Mouse (Mus musculus) limb, embryonic 12.5 days (tissue): Measurements from ENCODE around the gene Adcy2. TPM values are rescaled to one million over a fixed set of nuclear protein-coding genes. Genes with fewer than 3 reads are reported as not detected.

ENCODE experiments used
- ATAC-seq: fragments of 200-750 bp; cut with Nextera tagmentation; 2 replicates; pipeline ENCODE4 v1.8.0; 2017; ENCODE audit warnings: low read depth, moderate TSS enrichment; ENCODE audit not compliant: insufficient number of reproducible peaks, insufficient read depth, low FRiP score, low TSS enrichment
- H3K27ac ChIP-seq: fragments of 300-500 bp; sonication (generic); 2 replicates; pipeline ENCODE4 v1.5.1; 2016; ENCODE audit warnings: mild to moderate bottlenecking, moderate library complexity
- H3K27me3 ChIP-seq: fragments of 300-500 bp; sonication (generic); 2 replicates; pipeline ENCODE4 v1.6.1; 2016; ENCODE audit warnings: mild to moderate bottlenecking, moderate library complexity
- H3K36me3 ChIP-seq: fragments of 300-500 bp; sonication (generic); 2 replicates; pipeline ENCODE4 v1.6.1; 2016; ENCODE audit warnings: mild to moderate bottlenecking, moderate library complexity
- H3K4me1 ChIP-seq: fragments of 300-500 bp; sonication (generic); replicated peaks from 2 replicates; pipeline ENCODE4 v1.6.1; 2016
- H3K4me2 ChIP-seq: fragments of 300-500 bp; sonication (generic); 2 replicates; pipeline ENCODE4 v1.6.1; 2016; ENCODE audit warnings: mild to moderate bottlenecking, moderate library complexity
- H3K4me3 ChIP-seq: fragments of 300-500 bp; sonication (generic); replicated peaks from 2 replicates; pipeline ENCODE4 v1.5.1; 2016; ENCODE audit warnings: mild to moderate bottlenecking
- H3K9ac ChIP-seq: fragments of 300-500 bp; sonication (generic); replicated peaks from 2 replicates; pipeline ENCODE4 v1.6.1; 2016; ENCODE audit warnings: mild to moderate bottlenecking, moderate library complexity
- H3K9me3 ChIP-seq: fragments of 300-500 bp; sonication (generic); 2 replicates; pipeline ENCODE4 v1.6.1; 2016; ENCODE audit warnings: mild to moderate bottlenecking, moderate library complexity
- WGBS: fragments of 180-500 bp; shearing (Covaris S2); methylation state at CpG from one replicate; pipeline ENCODE4 v1.1.7; 2016; 5-methylcytosine and 5-hydroxymethylcytosine counted together
- polyA plus RNA-seq: library from polyadenylated mRNA; unstranded; fragments of >200 nt; fragmentation: Nextera tagmentation; extraction: Ambion mirVana; gene quantifications from 2 replicates; pipeline ENCODE4 v1.2.1, GENCODE M21; 2016

Gene Adcy2
- polyA plus RNA-seq, 1 experiment from 2014 or later = 5.3 TPM

- H3K27me3 ChIP-seq = no peaks in the 10 kb centered on the region
- H3K9ac ChIP-seq = no peak overlapping the region
- H3K27ac ChIP-seq = no peak overlapping the region
- H3K4me2 ChIP-seq = no peak overlapping the region
- no peak overlapping the region for H3K4me3 ChIP-seq
- H3K36me3 ChIP-seq = no peaks in the 10 kb centered on the region
- no peaks in the 10 kb centered on the region for H3K4me1 ChIP-seq
- H3K9me3 ChIP-seq = no peaks in the 10 kb centered on the region
- 90% methylated on average over 6 of the region's 6 CpGs for WGBS
- ATAC-seq = no peak
These were observed 130.6 kb downstream of the Adcy2 start for GRCm38 (mm10) chr13:68868776-68869175.

DNA sequence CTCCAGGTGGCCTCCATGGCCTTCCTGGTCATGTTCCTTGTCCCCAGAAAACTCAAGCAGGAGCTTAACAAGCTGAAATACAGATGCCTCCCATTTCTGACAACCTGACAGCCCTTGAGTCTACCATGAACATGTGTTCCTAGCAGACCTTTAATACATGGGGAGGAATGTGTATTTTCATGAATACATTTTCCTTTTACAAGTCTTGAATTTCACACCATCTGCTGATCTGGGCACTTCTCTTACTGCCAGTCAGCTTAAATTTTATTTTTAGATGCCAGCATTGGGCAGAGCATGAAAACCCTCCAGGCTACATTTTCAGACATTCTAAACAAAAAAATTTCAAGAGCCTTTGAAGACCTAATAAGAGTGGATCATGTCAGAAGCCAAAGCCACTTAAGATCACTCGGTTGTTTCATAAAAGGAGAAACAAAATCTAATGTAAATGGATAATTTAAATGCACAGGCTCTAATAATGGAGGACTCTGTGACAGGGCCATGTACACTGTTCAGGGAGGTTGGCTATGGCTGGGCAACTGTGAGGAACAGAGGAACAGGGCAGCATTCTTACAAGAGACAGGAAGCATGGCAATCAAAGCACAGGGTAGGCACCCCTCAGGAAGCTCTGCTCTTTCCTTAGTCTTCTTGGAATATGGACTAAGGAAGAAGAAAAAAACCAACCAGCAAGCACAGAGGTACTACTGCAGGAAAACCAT is 131.2 kb downstream of the Adcy2 start:
- H3K27me3 ChIP-seq = no peaks in the 10 kb centered on the region
- no peaks in the 10 kb centered on the region for H3K36me3 ChIP-seq
- no peaks in the 10 kb centered on the region for H3K9me3 ChIP-seq
- no peak overlapping the region for H3K9ac ChIP-seq
- 85% methylated on average over 1 of the region's 1 CpGs for WGBS
- no peak overlapping the region for H3K27ac ChIP-seq
- ATAC-seq = no peak
- no peak overlapping the region for H3K4me3 ChIP-seq
- no peaks in the 10 kb centered on the region for H3K4me1 ChIP-seq
- no peak overlapping the region for H3K4me2 ChIP-seq

- no peaks in the 10 kb centered on the region for H3K36me3 ChIP-seq
- no peak overlapping the region for H3K4me3 ChIP-seq
- H3K4me2 ChIP-seq = no peak overlapping the region
- H3K9me3 ChIP-seq = no peaks in the 10 kb centered on the region
- H3K9ac ChIP-seq = no peak overlapping the region
- WGBS = 80% methylated on average over 4 of the region's 4 CpGs
- no peak for ATAC-seq
- H3K27ac ChIP-seq = no peak overlapping the region
- no peaks in the 10 kb centered on the region for H3K4me1 ChIP-seq
- H3K27me3 ChIP-seq = no peaks in the 10 kb centered on the region
These were observed 139.3 kb downstream of the Adcy2 start for GRCm38 (mm10) chr13:68860036-68860435.

DNA sequence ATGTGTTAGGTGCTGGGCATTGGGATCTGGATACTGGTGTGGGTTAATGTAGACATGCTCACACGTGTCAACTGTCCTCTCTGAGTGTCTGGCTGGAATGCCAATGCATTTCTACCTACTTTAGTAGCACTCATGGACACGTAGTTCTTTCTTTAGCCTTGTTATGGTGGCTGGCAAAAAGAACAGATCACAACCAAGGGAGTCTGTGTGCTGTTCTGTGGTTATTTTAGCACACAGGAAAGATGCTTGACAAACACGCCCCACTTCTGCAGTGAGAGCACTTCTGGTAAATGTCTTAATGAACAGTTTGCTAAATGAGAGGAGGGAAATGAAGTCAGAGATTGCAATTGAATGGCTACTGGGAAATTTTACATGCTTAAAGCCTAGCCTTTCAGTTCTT is 151.1 kb downstream of the Adcy2 start:
- 76% methylated on average over 3 of the region's 3 CpGs for WGBS
- H3K27ac ChIP-seq = no peak overlapping the region
- H3K27me3 ChIP-seq = no peaks in the 10 kb centered on the region
- H3K9ac ChIP-seq = no peak overlapping the region
- no peaks in the 10 kb centered on the region for H3K9me3 ChIP-seq
- no peak overlapping the region for H3K4me2 ChIP-seq
- no peak overlapping the region for H3K4me3 ChIP-seq
- H3K4me1 ChIP-seq = no peaks in the 10 kb centered on the region
- no peak for ATAC-seq
- H3K36me3 ChIP-seq = no peaks in the 10 kb centered on the region

DNA sequence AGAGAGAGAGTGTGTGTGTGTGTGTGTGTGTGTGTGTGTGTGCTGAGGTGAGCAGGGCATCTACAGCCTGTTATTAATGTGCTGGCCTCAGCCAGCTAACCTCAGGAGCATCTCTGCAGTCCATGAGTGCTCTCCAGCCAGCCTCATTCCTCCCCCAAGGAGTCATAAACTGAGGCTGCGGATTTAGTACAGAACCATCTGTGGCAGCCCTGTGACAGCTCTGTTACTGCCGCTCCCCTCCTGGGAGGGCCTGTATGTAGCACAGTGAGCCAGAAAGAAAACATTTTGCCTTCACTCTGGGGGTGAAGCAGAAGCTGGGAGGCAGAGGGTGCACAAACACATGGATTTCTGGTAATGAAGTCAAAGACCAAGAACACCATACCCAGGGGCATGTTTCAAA is 159.8 kb downstream of the Adcy2 start:
- no peak overlapping the region for H3K9ac ChIP-seq
- H3K4me1 ChIP-seq = peaks cover 8% of the 10 kb centered on the region
- no peaks in the 10 kb centered on the region for H3K9me3 ChIP-seq
- no peak overlapping the region for H3K27ac ChIP-seq
- no peak overlapping the region for H3K4me3 ChIP-seq
- ATAC-seq = peak; percentile 59; the same call in 1 of the 2 replicates
- H3K4me2 ChIP-seq = no peak overlapping the region
- no peaks in the 10 kb centered on the region for H3K36me3 ChIP-seq
- H3K27me3 ChIP-seq = no peaks in the 10 kb centered on the region
- 9% methylated on average over 2 of the region's 2 CpGs for WGBS

DNA sequence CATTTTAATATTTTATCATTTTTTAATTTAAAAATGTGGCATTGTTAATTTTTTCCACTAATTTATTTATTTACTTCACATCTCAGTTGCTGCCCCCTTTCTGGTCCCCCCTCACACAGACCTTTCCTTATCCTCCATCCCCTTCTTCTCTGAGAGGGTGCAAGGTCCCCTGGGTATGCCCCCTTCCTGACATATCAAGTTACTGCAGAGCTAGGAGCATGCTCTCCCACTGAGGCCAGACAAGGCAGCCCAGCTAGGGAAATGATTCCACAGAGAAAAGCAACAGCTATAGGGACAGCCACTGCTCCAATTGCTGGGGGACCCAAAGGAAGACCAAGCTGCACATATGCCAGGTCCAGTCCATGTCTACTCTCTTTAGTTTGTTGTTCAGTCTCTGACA is 163.2 kb downstream of the Adcy2 start:
- no peaks in the 10 kb centered on the region for H3K27me3 ChIP-seq
- ATAC-seq = no peak
- H3K9ac ChIP-seq = no peak overlapping the region
- H3K27ac ChIP-seq = no peak overlapping the region
- H3K4me1 ChIP-seq = peaks cover 8% of the 10 kb centered on the region
- no peak overlapping the region for H3K4me3 ChIP-seq
- H3K9me3 ChIP-seq = no peaks in the 10 kb centered on the region
- H3K4me2 ChIP-seq = no peak overlapping the region
- H3K36me3 ChIP-seq = no peaks in the 10 kb centered on the region

- Histone ChIP-seq H3K27me3 (no peaks in the 10 kb centered on the region), H3K4me1 (peaks cover 8% of the 10 kb centered on the region), H3K4me2 (no peak overlapping the region), H3K4me3 (no peak overlapping the region), H3K36me3 (no peaks in the 10 kb centered on the region), H3K9me3 (no peaks in the 10 kb centered on the region), H3K9ac (no peak overlapping the region), H3K27ac (no peak overlapping the region)
- ATAC-seq = no peak
- WGBS = 76% methylated on average over 8 of the region's 8 CpGs
These were observed 163.8 kb downstream of the Adcy2 start for GRCm38 (mm10) chr13:68835424-68836045.

DNA sequence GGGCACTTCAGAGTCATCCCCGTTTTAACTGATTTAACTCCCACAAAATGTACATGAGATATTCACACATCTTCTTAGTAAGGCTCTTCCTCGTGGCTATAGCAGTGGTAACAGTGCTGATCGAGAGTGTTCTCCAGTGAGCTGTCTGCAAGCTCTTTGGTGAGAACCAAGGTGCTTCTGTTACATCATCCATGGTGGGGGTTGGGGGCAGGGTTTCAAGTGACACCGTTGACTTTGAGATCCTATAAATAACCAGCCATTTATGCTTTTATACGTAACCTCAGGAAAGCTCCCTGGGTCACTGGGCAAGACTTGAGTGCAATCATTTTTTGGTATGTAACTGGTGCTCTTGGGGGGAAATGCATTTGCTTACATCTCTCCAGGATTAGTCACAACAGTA is 167.2 kb downstream of the Adcy2 start:
- Histone ChIP-seq H3K4me2 (no peak overlapping the region), H3K4me1 (peaks cover 3% of the 10 kb centered on the region; the same call in 1 of the 2 replicates), H3K36me3 (no peaks in the 10 kb centered on the region), H3K9me3 (no peaks in the 10 kb centered on the region), H3K9ac (no peak overlapping the region), H3K27ac (no peak overlapping the region), H3K4me3 (no peak overlapping the region), H3K27me3 (no peaks in the 10 kb centered on the region)
- ATAC-seq = no peak
- WGBS = 70% methylated on average over 5 of the region's 5 CpGs

DNA sequence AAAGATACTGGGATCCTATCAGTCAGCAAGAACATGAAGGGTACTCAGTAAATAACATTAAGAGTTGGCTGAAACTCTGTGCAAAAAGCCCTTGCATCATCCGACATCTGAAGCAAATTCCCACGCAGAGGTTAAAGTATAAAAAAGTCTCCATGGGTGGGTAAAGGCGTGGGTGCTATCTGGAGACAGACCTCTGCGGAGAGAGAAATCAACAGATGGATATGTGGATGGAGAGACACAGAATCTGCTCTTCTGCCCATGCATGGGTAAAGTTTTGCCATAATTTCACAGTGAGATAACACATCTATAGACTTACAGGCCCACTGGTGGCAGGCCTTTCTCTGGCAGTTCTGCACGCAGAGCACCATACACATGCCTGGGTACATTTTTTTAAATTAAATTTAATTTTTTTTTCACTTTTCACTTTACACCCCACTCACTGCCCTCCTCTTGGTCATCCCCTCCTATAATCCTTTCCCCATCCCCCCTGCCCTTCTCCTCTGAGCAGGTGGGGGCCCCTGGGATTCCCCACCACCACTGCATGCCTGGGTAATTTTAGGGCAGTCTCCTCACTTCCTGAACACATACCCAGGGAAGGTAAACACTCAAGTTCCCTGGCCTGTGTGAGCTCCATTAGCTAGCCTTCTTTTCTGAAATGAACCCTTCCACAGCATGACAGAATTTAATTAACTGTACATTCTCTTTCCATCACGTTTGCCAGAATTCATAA is 169.1 kb downstream of the Adcy2 start:
- Histone ChIP-seq H3K4me1 (no peaks in the 10 kb centered on the region), H3K4me2 (no peak overlapping the region), H3K9me3 (no peaks in the 10 kb centered on the region), H3K27me3 (no peaks in the 10 kb centered on the region), H3K27ac (no peak overlapping the region), H3K9ac (no peak overlapping the region), H3K4me3 (no peak overlapping the region), H3K36me3 (no peaks in the 10 kb centered on the region)
- 79% methylated on average over 6 of the region's 6 CpGs for WGBS
- ATAC-seq = no peak

GRCm38 (mm10) chr13:68828441-68828840 is 170.9 kb downstream of the Adcy2 start:
- H3K9me3 ChIP-seq = no peaks in the 10 kb centered on the region
- H3K4me1 ChIP-seq = no peaks in the 10 kb centered on the region
- no peak for ATAC-seq
- no peak overlapping the region for H3K27ac ChIP-seq
- 79% methylated on average over 4 of the region's 4 CpGs for WGBS
- no peak overlapping the region for H3K9ac ChIP-seq
- H3K4me2 ChIP-seq = no peak overlapping the region
- H3K36me3 ChIP-seq = no peaks in the 10 kb centered on the region
- H3K27me3 ChIP-seq = no peaks in the 10 kb centered on the region
- no peak overlapping the region for H3K4me3 ChIP-seq

DNA sequence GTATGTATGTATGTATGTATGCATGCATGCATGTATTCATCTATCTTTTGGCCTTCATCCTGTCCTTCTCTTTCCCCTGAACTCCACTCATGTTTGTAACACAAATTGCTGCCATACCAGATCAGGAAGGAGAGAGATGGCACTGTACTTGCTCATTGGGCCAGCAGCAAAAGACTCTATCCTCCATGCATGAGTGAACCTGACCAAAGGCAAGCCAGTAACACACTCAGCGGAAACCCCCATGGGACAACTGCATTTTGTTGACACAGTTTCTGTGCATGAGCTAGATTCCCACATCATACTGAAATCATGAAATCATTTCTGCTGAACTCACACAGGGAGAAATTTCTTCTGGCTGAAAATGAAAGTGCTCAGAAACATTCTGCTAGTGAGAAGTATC is 172.9 kb downstream of the Adcy2 start:
- Histone ChIP-seq H3K4me2 (no peak overlapping the region), H3K9me3 (no peaks in the 10 kb centered on the region), H3K4me3 (no peak overlapping the region), H3K36me3 (no peaks in the 10 kb centered on the region), H3K9ac (no peak overlapping the region), H3K4me1 (no peaks in the 10 kb centered on the region), H3K27me3 (no peaks in the 10 kb centered on the region), H3K27ac (no peak overlapping the region)
- no peak for ATAC-seq
- 94% methylated on average over 1 of the region's 1 CpGs for WGBS
